In the genomic region with DNA sequence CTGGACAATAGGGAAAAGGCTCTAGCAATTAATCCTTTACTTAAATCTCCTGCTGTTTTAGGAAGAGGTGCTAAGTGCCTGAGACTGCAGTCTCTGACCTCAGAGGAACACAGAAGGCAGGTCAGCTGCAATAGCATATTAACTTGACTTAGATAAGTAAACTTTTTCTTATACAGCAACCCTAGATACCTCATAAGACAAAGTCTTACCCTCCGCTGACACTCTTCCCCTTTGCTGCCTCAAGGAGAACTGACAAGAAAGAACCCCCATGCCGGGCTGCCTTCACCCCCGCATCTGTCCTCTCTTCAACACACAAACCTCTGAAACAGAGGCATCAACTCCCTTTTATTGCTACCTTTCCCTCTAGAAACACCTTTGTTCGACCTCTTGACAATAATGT, we compare ENCODE assay signal across 24 mouse cellular contexts. TPM values are rescaled to one million over a fixed set of nuclear protein-coding genes. Genes with fewer than 3 reads are reported as not detected.
DNase-seq lines count a peak whose midpoint lies in the region; ATAC-seq and TF ChIP-seq lines count a peak whose summit lies in the region.
"Had no signal": no experiment of that assay in that cellular context is flagged by ENCODE, and none has a peak within 500 bp of the region (broad histone marks: within the 10 kb centered on the region; RNA-seq: fewer than 3 reads in every experiment).

No protein-coding gene starts in this region.

- ATAC-seq in intestine, embryonic 14.5 days (replicated peaks; ENCODE audit: low FRiP score, low TSS enrichment, low read depth): no peak
- ATAC-seq in intestine, embryonic 15.5 days: no peak; the same call in 1 of the 2 replicates
- ATAC-seq in kidney, postnatal 0 days (replicated peaks; ENCODE audit: low FRiP score, low read depth): no peak
- ATAC-seq: CD4-positive, CD25-positive, alpha-beta regulatory T cell, adult 4 months; forebrain, embryonic 14.5 days had no signal

- peak overlapping the region; percentile 14; the same call in 1 of the 2 replicates for H3K4me2 ChIP-seq in intestine, embryonic 14.5 days (ENCODE audit: low read length)
- H3K4me2 ChIP-seq in intestine, embryonic 15.5 days (replicated peaks): no peak overlapping the region
- no peak overlapping the region for H3K4me2 ChIP-seq in kidney, postnatal 0 days (ENCODE audit: low read length)
- H3K4me2 ChIP-seq: embryonic facial prominence, embryonic 15.5 days; heart, embryonic 12.5 days had no signal

- TF ChIP-seq POLR2A in kidney, adult 2 months (IDR thresholded peaks at IDR 0.05; ENCODE audit: low read depth, low read length): no peak

- 34% methylated on average over 4 of the region's 4 CpGs for WGBS in intestine, embryonic 14.5 days
- 25% methylated on average over 4 of the region's 4 CpGs for WGBS in intestine, embryonic 15.5 days
- 43% methylated on average over 4 of the region's 4 CpGs for WGBS in kidney, adult 2 months
- WGBS in kidney, postnatal 0 days: 26% methylated on average over 4 of the region's 4 CpGs

- no peaks in the 10 kb centered on the region for H3K27me3 ChIP-seq in intestine, embryonic 14.5 days (replicated peaks; ENCODE audit: control insufficient read depth, insufficient read depth, low read length)
- no peaks in the 10 kb centered on the region for H3K27me3 ChIP-seq in intestine, embryonic 15.5 days (replicated peaks)
- H3K27me3 ChIP-seq in kidney, adult 2 months (replicated peaks; ENCODE audit: control insufficient read depth, insufficient read depth, low read length): no peaks in the 10 kb centered on the region
- H3K27me3 ChIP-seq in kidney, postnatal 0 days (ENCODE audit: insufficient read depth, low read length): no peaks in the 10 kb centered on the region
- H3K27me3 ChIP-seq: embryonic facial prominence, embryonic 15.5 days; heart, embryonic 12.5 days had no signal

- no peak overlapping the region for H3K27ac ChIP-seq in intestine, embryonic 14.5 days (ENCODE audit: low read depth)
- no peak overlapping the region for H3K27ac ChIP-seq in intestine, embryonic 15.5 days
- peak overlapping the region; percentile 76; the same call in 1 of the 2 replicates for H3K27ac ChIP-seq in kidney, adult 2 months (ENCODE audit: insufficient read depth, low read depth, low read length)
- H3K27ac ChIP-seq in kidney, postnatal 0 days: peak overlapping the region; percentile 47; the same call in 1 of the 2 replicates
- H3K27ac ChIP-seq: embryonic facial prominence, embryonic 15.5 days; forebrain, embryonic 10.5 days; gastrocnemius, adult 2 months; hindbrain, embryonic 10.5 days had no signal

- peak; percentile 58 for DNase-seq in intestine, embryonic 14.5 days (ENCODE audit: low spot score)
- DNase-seq in kidney, adult 2 months: no peak
- DNase-seq in kidney, postnatal 10 days: no peak
- DNase-seq in kidney, postnatal 0 days (ENCODE audit: low spot score): no peak
- no peak for DNase-seq in kidney, adult 9 months
- DNase-seq in spleen, postnatal 36 days (ENCODE audit: low spot score in 2 of 2): no peak
- DNase-seq: adrenal gland, adult 8-10 months; adrenal gland, postnatal 36 days; B cell, adult 2 months; cerebellum, adult 11 months; cerebellum, adult 8-10 months; cerebellum, postnatal 14 days; embryo, embryonic 11 days; gastrocnemius, adult 2 months; gastrocnemius, postnatal 25 days had no signal

- TF ChIP-seq CTCF in kidney, adult 2 months (conservative IDR thresholded peaks at IDR 0.05; ENCODE audit: insufficient read depth, insufficient read length, low read depth, low read length): no peak
- TF ChIP-seq CTCF in kidney, postnatal 0 days (IDR thresholded peaks at IDR 0.05; ENCODE audit: low read depth): no peak

- peaks cover 3% of the 10 kb centered on the region; the same call in 1 of the 2 replicates for H3K4me1 ChIP-seq in intestine, embryonic 14.5 days (replicated peaks; ENCODE audit: control insufficient read depth, insufficient read depth, low read length)
- peaks cover 11% of the 10 kb centered on the region; the same call in 1 of the 2 replicates for H3K4me1 ChIP-seq in intestine, embryonic 15.5 days (replicated peaks)
- H3K4me1 ChIP-seq in kidney, adult 2 months (ENCODE audit: control insufficient read depth, insufficient read depth, low read length): peaks cover 34% of the 10 kb centered on the region
- no peaks in the 10 kb centered on the region; the same call in 1 of the 2 replicates for H3K4me1 ChIP-seq in kidney, postnatal 0 days (replicated peaks; ENCODE audit: insufficient read depth, low read length)

- no peak overlapping the region for H3K4me3 ChIP-seq in intestine, embryonic 14.5 days (ENCODE audit: low read depth, low read length)
- H3K4me3 ChIP-seq in intestine, embryonic 15.5 days (replicated peaks): no peak overlapping the region
- H3K4me3 ChIP-seq in kidney, adult 2 months (ENCODE audit: insufficient read depth, low read depth, low read length): no peak overlapping the region; the same call in 1 of the 2 replicates
- H3K4me3 ChIP-seq in kidney, postnatal 0 days (replicated peaks; ENCODE audit: low read depth, low read length): no peak overlapping the region
- H3K4me3 ChIP-seq: embryonic facial prominence, embryonic 15.5 days; erythroblast, embryonic 14.5 days; forebrain, embryonic 10.5 days; gastrocnemius, adult 2 months; heart, embryonic 12.5 days; hindbrain, embryonic 10.5 days had no signal

- H3K9ac ChIP-seq in intestine, embryonic 14.5 days (ENCODE audit: low read length): no peak overlapping the region
- H3K9ac ChIP-seq in intestine, embryonic 15.5 days: no peak overlapping the region
- H3K9ac ChIP-seq in kidney, postnatal 0 days (ENCODE audit: low read depth, low read length): no peak overlapping the region
- H3K9ac ChIP-seq: embryonic facial prominence, embryonic 15.5 days; heart, embryonic 12.5 days had no signal

- H3K36me3 ChIP-seq in intestine, embryonic 14.5 days (ENCODE audit: control insufficient read depth, insufficient read depth, low read length): no peaks in the 10 kb centered on the region
- H3K36me3 ChIP-seq in intestine, embryonic 15.5 days: no peaks in the 10 kb centered on the region
- no peaks in the 10 kb centered on the region for H3K36me3 ChIP-seq in kidney, adult 2 months (ENCODE audit: control insufficient read depth, insufficient read depth, low read length)
- H3K36me3 ChIP-seq in kidney, postnatal 0 days (ENCODE audit: insufficient read depth, low read length): no peaks in the 10 kb centered on the region
- H3K36me3 ChIP-seq: embryonic facial prominence, embryonic 15.5 days; forebrain, embryonic 10.5 days; heart, embryonic 12.5 days; hindbrain, embryonic 10.5 days had no signal

- no peaks in the 10 kb centered on the region for H3K9me3 ChIP-seq in intestine, embryonic 14.5 days (ENCODE audit: control insufficient read depth, low read length)
- H3K9me3 ChIP-seq in intestine, embryonic 15.5 days: no peaks in the 10 kb centered on the region
- H3K9me3 ChIP-seq in kidney, postnatal 0 days (replicated peaks; ENCODE audit: low read length): no peaks in the 10 kb centered on the region
- H3K9me3 ChIP-seq: embryonic facial prominence, embryonic 15.5 days; forebrain, embryonic 10.5 days; G1E; heart, embryonic 12.5 days; hindbrain, embryonic 10.5 days had no signal

RNA-seq across cellular contexts. Expression of a gene that starts 38.8 kb away (rescaled TPM):
- 0.22 and 0.23 TPM in 2 replicates for polyA plus RNA-seq in intestine, embryonic 14.5 days (2014; fragmentation: Nextera tagmentation; extraction: Ambion mirVana)
- 0.39 and 0.57 TPM in 2 replicates for polyA plus RNA-seq in intestine, embryonic 15.5 days (2015; fragmentation: Nextera tagmentation; extraction: Ambion mirVana)
- 0.29 and 0.88 TPM in 2 replicates for polyA plus RNA-seq in kidney, adult 2 months (2012; rRNA removed)
- polyA plus RNA-seq in kidney, postnatal 0 days (2015; fragmentation: Nextera tagmentation; extraction: Ambion mirVana): 0.45 and 0.78 TPM in 2 replicates
- polyA plus RNA-seq: erythroblast, embryonic 14.5 days; forebrain, embryonic 10.5 days; forebrain, embryonic 14.5 days; G1E; heart, embryonic 12.5 days; hindbrain, embryonic 10.5 days had no signal

Comparison
In these comparisons a context has a peak if more than half of its experiments do, and no peak if none do; other contexts are left out.
1. H3K27ac ChIP-seq: peak in kidney, adult 2 months (single experiment) and kidney, postnatal 0 days (single experiment); none in intestine, embryonic 14.5 days (single experiment) and intestine, embryonic 15.5 days (single experiment).